Mouse (Mus musculus): Measurements from ENCODE around the gene Lgi1. TPM values are rescaled to one million over a fixed set of nuclear protein-coding genes. Genes with fewer than 3 reads are reported as not detected.
A peak's percentile ranks its signal among the peaks of the same experiment; 100 is the strongest.

Gene Lgi1
- polyA plus RNA-seq, 1 experiment from 2014 or later = 28.6 TPM

DNA sequence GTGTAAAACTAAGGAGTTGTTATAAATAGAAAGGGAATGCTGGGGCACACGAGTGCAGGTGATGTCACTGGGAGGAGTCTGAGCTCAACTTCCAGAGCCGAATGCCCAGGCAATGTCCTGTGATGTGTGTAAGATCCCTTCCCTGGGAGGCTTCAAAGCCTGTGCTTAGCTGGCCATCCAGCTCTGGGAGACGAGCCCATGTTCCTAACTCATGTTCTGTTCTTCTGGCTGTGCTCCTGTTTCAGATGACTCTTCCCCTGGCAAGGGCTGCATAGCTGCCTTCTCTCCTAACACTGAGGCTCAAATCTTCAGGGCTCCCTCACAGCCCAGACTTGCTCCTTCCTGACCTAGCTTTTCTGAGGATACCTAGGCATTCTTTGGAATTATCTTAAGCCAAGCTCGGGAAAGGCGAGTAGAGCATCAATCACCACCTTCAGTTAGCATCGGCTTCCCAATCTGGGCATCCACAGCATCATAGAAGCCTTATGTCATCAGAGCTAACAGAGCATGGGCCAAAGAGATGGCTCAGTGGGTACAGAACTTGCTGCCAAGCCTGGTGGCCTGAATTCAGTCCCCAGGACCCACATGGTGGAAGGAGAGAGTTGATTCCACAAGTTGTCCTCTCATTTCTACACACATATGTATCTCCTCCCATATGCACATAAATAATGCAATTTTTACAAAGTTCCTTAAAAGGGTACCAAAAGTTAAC lies 52.4 kb downstream of the Lgi1 start:
- Histone ChIP-seq H3K9me3 (replicated peaks; ENCODE audit: control insufficient read depth, low read length, poor library complexity, severe bottlenecking) (no peaks in the 10 kb centered on the region), H3K27ac (ENCODE audit: low read length) (no peak overlapping the region), H3K4me2 (ENCODE audit: low read length) (no peak overlapping the region), H3K9ac (ENCODE audit: low read depth, low read length) (no peak overlapping the region), H3K36me3 (ENCODE audit: control insufficient read depth, insufficient read depth, low read length) (no peaks in the 10 kb centered on the region), H3K4me3 (ENCODE audit: low read depth, low read length) (no peak overlapping the region), H3K4me1 (ENCODE audit: control insufficient read depth, insufficient read depth, low read length) (no peaks in the 10 kb centered on the region), H3K27me3 (ENCODE audit: control insufficient read depth, insufficient read depth, low read depth, low read length) (no peaks in the 10 kb centered on the region)
- ATAC-seq = no peak
- WGBS = 88% methylated on average over 6 of the region's 6 CpGs

DNA sequence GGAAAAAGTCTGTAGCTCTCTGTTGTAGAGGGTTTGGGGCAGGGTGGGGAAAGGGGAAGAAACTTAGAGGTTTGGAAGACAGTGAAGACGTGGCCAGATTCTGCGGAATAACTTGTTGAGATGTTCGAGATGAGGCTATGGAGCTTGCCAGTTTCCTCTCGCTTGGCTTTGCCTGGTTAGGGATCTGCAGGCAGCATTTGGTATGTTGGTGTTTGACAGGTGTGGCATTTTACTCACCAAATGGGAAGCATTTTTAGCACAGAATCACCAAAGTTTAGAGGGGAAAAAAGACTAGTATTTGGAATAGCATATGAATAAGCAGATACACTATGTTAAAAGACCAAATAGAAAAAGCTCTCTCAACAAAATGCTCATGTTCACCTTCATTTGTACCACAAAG lies 54.0 kb downstream of the Lgi1 start:
- H3K27ac ChIP-seq (ENCODE audit: low read length) = no peak overlapping the region
- no peak for ATAC-seq
- H3K9me3 ChIP-seq (replicated peaks; ENCODE audit: control insufficient read depth, low read length, poor library complexity, severe bottlenecking) = no peaks in the 10 kb centered on the region
- WGBS = 93% methylated on average over 4 of the region's 4 CpGs
- H3K9ac ChIP-seq (ENCODE audit: low read depth, low read length) = no peak overlapping the region
- H3K36me3 ChIP-seq (ENCODE audit: control insufficient read depth, insufficient read depth, low read length) = no peaks in the 10 kb centered on the region
- H3K27me3 ChIP-seq (ENCODE audit: control insufficient read depth, insufficient read depth, low read depth, low read length) = no peaks in the 10 kb centered on the region
- no peaks in the 10 kb centered on the region for H3K4me1 ChIP-seq (ENCODE audit: control insufficient read depth, insufficient read depth, low read length)
- no peak overlapping the region for H3K4me3 ChIP-seq (ENCODE audit: low read depth, low read length)
- H3K4me2 ChIP-seq (ENCODE audit: low read length) = no peak overlapping the region

DNA sequence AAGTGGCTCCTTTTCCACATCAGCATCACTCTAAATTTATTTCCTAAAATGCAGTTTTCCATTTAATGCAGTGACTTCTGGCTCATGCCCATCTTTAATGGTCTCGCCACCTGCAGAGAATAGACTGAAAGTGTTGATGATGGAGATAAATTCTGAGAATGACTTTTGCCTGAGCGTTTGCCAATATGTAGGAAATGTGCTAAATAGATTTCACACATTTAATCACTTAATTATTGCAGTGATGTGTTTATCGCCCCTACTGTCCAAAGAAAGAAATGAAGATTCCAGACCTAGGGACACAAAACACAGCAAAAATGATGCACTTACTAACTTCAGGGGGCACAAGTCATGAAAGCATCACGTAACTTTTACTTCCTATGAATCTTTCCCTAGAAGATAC lies 54.8 kb downstream of the Lgi1 start:
- H3K4me1 ChIP-seq (ENCODE audit: control insufficient read depth, insufficient read depth, low read length) = peaks cover 2% of the 10 kb centered on the region; the same call in 1 of the 2 replicates
- H3K9me3 ChIP-seq (replicated peaks; ENCODE audit: control insufficient read depth, low read length, poor library complexity, severe bottlenecking) = no peaks in the 10 kb centered on the region
- H3K27ac ChIP-seq (ENCODE audit: low read length) = no peak overlapping the region
- H3K9ac ChIP-seq (ENCODE audit: low read depth, low read length) = no peak overlapping the region
- no peak for ATAC-seq
- 96% methylated on average over 4 of the region's 4 CpGs for WGBS
- H3K4me2 ChIP-seq (ENCODE audit: low read length) = no peak overlapping the region
- H3K4me3 ChIP-seq (ENCODE audit: low read depth, low read length) = no peak overlapping the region
- H3K36me3 ChIP-seq (ENCODE audit: control insufficient read depth, insufficient read depth, low read length) = no peaks in the 10 kb centered on the region
- no peaks in the 10 kb centered on the region for H3K27me3 ChIP-seq (ENCODE audit: control insufficient read depth, insufficient read depth, low read depth, low read length)

DNA sequence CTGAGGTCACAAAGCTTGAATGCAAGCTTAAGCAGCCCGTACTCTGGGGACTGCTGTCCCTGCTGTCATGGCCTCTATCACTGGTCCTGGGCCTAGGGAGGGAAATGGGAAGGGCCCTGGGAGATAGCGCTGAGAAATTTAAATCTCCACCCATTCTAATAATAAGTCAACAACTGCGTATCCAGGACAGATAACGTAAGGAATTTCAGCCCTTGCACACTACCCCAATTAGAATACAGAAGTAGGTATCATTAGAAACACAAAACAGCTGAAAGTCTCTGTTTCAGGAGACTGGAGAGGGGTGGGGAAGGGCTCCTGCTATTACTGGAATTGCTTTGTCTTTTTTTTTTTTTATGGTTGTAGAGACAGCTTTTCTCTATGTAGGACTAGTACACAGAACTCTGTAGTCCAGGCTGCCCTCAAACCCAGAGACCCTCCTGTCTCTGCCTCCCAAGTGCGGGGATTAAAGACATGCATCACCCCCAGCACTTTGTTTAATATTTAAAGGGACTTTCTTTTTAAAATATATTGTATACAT lies 56.4 kb downstream of the Lgi1 start:
- peaks cover 5% of the 10 kb centered on the region; the same call in 1 of the 2 replicates for H3K4me1 ChIP-seq (ENCODE audit: control insufficient read depth, insufficient read depth, low read length)
- WGBS = 90% methylated on average over 5 of the region's 5 CpGs

DNA sequence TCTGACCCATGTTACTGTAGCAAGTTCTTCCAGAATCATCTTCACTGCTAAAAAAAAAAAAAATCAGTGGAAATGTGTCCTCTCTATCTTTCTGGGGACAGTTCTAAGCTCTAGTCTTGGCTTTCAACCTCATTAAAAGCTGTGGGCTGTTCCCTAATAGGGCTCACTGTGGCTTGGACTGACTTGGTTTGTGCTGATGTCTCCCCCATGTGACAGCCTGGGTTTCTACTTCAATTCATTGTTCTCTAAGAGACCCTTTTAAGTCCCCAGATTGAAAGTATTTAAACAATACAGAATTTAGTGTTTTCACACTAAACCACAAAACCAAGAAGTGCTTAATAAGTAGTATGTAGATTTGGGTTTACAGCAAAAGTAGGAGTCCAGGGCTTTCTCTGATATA lies 59.4 kb downstream of the Lgi1 start:
- Histone ChIP-seq H3K4me1 (ENCODE audit: control insufficient read depth, insufficient read depth, low read length) (peaks cover 5% of the 10 kb centered on the region; the same call in 1 of the 2 replicates), H3K9ac (ENCODE audit: low read depth, low read length) (no peak overlapping the region), H3K4me3 (ENCODE audit: low read depth, low read length) (no peak overlapping the region), H3K27ac (ENCODE audit: low read length) (no peak overlapping the region), H3K4me2 (ENCODE audit: low read length) (no peak overlapping the region), H3K27me3 (ENCODE audit: control insufficient read depth, insufficient read depth, low read depth, low read length) (no peaks in the 10 kb centered on the region), H3K36me3 (ENCODE audit: control insufficient read depth, insufficient read depth, low read length) (no peaks in the 10 kb centered on the region), H3K9me3 (replicated peaks; ENCODE audit: control insufficient read depth, low read length, poor library complexity, severe bottlenecking) (no peaks in the 10 kb centered on the region)
- peak; percentile 79 for ATAC-seq

More for the DNA sequence above, 56.4 kb downstream of the Lgi1 start:
- no peak overlapping the region for H3K9ac ChIP-seq (ENCODE audit: low read depth, low read length)
- H3K4me3 ChIP-seq (ENCODE audit: low read depth, low read length) = no peak overlapping the region
- H3K36me3 ChIP-seq (ENCODE audit: control insufficient read depth, insufficient read depth, low read length) = no peaks in the 10 kb centered on the region
- no peak overlapping the region for H3K27ac ChIP-seq (ENCODE audit: low read length)
- H3K4me2 ChIP-seq (ENCODE audit: low read length) = no peak overlapping the region
- H3K9me3 ChIP-seq (replicated peaks; ENCODE audit: control insufficient read depth, low read length, poor library complexity, severe bottlenecking) = no peaks in the 10 kb centered on the region
- H3K27me3 ChIP-seq (ENCODE audit: control insufficient read depth, insufficient read depth, low read depth, low read length) = no peaks in the 10 kb centered on the region
- ATAC-seq = no peak

DNA sequence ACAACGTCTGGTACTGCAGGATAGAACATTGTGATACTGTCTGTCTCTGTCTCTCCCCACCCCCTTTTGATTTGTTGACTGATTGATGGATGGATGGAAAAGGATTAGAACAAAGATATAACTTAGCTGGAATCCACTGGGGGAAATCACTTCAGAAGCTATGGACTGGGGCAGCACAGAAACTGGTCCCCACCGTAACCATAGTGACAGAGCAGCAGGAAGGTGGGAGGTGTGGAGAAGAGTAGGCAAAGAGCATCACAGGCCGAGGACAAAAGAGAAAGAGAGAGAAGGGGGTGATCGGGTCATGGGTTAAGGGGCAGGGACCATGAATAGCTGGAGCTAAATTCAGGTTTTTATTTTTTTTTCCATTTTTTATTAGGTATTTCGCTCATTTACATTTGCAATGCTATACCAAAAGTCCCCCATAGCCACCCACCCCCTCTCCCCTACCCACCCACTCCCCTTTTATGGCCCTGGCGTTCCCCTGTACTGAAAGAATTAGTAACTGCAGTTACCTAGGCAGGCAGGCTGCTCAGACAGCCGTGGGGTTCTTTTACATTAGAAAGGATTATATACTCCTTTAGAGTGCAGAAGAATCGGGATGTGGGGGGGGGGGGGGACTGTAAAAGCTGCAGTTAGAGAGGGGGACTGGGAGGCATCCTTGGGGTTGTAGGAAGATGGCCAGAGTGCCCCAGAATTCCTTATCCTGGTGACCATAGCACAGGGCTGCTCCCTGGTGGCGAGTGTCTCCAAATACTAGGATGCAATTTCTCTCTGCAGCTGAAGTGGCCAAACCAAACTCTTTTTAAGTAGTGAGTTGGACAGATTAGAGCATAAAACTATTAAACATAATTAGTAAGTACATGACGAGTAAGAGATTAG lies 60.1 kb downstream of the Lgi1 start:
- Histone ChIP-seq H3K27ac (ENCODE audit: low read length) (no peak overlapping the region), H3K4me2 (ENCODE audit: low read length) (no peak overlapping the region), H3K36me3 (ENCODE audit: control insufficient read depth, insufficient read depth, low read length) (no peaks in the 10 kb centered on the region), H3K9ac (ENCODE audit: low read depth, low read length) (no peak overlapping the region), H3K4me1 (ENCODE audit: control insufficient read depth, insufficient read depth, low read length) (peaks cover 5% of the 10 kb centered on the region; the same call in 1 of the 2 replicates), H3K4me3 (ENCODE audit: low read depth, low read length) (no peak overlapping the region), H3K27me3 (ENCODE audit: control insufficient read depth, insufficient read depth, low read depth, low read length) (no peaks in the 10 kb centered on the region), H3K9me3 (replicated peaks; ENCODE audit: control insufficient read depth, low read length, poor library complexity, severe bottlenecking) (no peaks in the 10 kb centered on the region)
- peak; percentile 89 for ATAC-seq
- 9% methylated on average over 10 of the region's 10 CpGs for WGBS

DNA sequence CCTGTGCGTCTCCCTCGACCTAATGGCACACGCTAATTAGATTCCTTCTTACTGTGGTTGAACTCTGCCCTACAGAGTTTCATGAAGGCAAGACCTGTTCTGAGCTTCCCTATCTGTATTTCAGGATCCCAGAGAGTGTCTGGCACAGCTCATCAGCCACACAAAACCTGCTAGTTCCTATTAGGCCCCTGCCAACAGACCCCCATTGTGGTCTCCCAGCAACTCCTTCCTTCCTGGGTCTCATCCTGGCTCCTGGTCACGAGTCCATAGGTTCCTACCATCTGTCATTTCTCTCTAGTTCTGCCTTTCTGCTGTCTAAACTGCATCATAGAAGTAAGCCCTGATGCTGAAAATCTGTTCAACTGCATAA lies 60.7 kb downstream of the Lgi1 start:
- ATAC-seq = peak; percentile 13; the same call in 1 of the 2 replicates
- WGBS = 43% methylated on average over 4 of the region's 4 CpGs
- no peaks in the 10 kb centered on the region for H3K36me3 ChIP-seq (ENCODE audit: control insufficient read depth, insufficient read depth, low read length)

DNA sequence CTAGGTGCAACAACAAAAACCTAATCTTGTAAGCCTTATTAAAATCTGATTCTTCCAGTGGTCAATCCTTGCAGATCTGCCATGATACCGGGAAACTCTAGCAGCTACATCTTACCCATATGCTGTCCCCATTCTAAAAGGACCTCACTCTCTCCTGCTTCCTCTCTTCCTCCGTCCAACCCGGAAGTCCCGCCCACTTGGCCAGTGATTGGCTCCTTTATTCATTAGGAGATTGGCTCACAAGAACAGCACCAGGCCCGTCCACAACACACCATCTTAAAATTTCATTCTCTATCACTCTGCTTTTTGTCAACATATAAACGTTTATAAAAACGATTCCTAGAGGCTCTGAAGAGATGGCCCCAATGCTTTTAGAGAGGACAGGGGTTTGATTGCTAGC lies 61.5 kb downstream of the Lgi1 start:
- Histone ChIP-seq H3K27ac (ENCODE audit: low read length) (no peak overlapping the region), H3K4me3 (ENCODE audit: low read depth, low read length) (no peak overlapping the region), H3K27me3 (ENCODE audit: control insufficient read depth, insufficient read depth, low read depth, low read length) (no peaks in the 10 kb centered on the region), H3K4me1 (ENCODE audit: control insufficient read depth, insufficient read depth, low read length) (peaks cover 5% of the 10 kb centered on the region; the same call in 1 of the 2 replicates), H3K9ac (ENCODE audit: low read depth, low read length) (no peak overlapping the region), H3K4me2 (ENCODE audit: low read length) (no peak overlapping the region), H3K9me3 (replicated peaks; ENCODE audit: control insufficient read depth, low read length, poor library complexity, severe bottlenecking) (no peaks in the 10 kb centered on the region), H3K36me3 (ENCODE audit: control insufficient read depth, insufficient read depth, low read length) (no peaks in the 10 kb centered on the region)
- no peak for ATAC-seq
- 91% methylated on average over 7 of the region's 7 CpGs for WGBS

More for the DNA sequence above, 60.7 kb downstream of the Lgi1 start:
- Histone ChIP-seq H3K4me3 (ENCODE audit: low read depth, low read length) (no peak overlapping the region), H3K9ac (ENCODE audit: low read depth, low read length) (no peak overlapping the region), H3K4me2 (ENCODE audit: low read length) (no peak overlapping the region), H3K27me3 (ENCODE audit: control insufficient read depth, insufficient read depth, low read depth, low read length) (no peaks in the 10 kb centered on the region), H3K9me3 (replicated peaks; ENCODE audit: control insufficient read depth, low read length, poor library complexity, severe bottlenecking) (no peaks in the 10 kb centered on the region), H3K27ac (ENCODE audit: low read length) (no peak overlapping the region), H3K4me1 (ENCODE audit: control insufficient read depth, insufficient read depth, low read length) (peaks cover 5% of the 10 kb centered on the region; the same call in 1 of the 2 replicates)

DNA sequence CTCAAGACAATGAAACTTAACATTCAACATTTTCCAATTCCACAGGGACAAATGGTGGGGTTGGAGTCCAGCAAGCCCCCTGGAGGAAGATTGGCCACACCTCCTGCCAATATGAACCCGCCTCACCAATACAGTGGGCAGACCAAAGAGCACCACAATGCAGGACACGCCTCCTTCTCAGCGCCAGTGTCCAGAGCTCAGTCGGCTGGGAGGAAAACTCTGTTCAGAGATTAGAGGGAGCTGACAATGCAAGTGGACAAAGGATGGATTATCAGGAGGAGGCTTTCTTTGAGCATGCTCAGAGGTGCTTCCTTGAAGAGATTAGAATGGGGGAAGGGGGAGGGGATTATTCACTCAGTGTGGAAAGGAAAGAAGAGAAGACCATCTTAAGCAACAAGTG lies 62.7 kb downstream of the Lgi1 start:
- WGBS = 7% methylated on average over 4 of the region's 4 CpGs
- peaks cover 5% of the 10 kb centered on the region; the same call in 1 of the 2 replicates for H3K4me1 ChIP-seq (ENCODE audit: control insufficient read depth, insufficient read depth, low read length)
- no peak overlapping the region for H3K27ac ChIP-seq (ENCODE audit: low read length)
- H3K9ac ChIP-seq (ENCODE audit: low read depth, low read length) = no peak overlapping the region
- H3K27me3 ChIP-seq (ENCODE audit: control insufficient read depth, insufficient read depth, low read depth, low read length) = no peaks in the 10 kb centered on the region
- H3K9me3 ChIP-seq (replicated peaks; ENCODE audit: control insufficient read depth, low read length, poor library complexity, severe bottlenecking) = no peaks in the 10 kb centered on the region
- H3K4me2 ChIP-seq (ENCODE audit: low read length) = no peak overlapping the region
- no peak for ATAC-seq
- no peak overlapping the region for H3K4me3 ChIP-seq (ENCODE audit: low read depth, low read length)
- no peaks in the 10 kb centered on the region for H3K36me3 ChIP-seq (ENCODE audit: control insufficient read depth, insufficient read depth, low read length)

Data from midbrain, embryonic 16.5 days (tissue).